Mouse (Mus musculus) intestine, embryonic 14.5 days (tissue): Measurements from ENCODE around the gene Pld2. TPM values are rescaled to one million over a fixed set of nuclear protein-coding genes. Genes with fewer than 3 reads are reported as not detected.

Source experiments
- ATAC-seq: fragments of 200-750 bp; cut with Nextera tagmentation; replicated peaks from 2 replicates; pipeline ENCODE4 v1.8.0; 2017; ENCODE audit warnings: low read depth, moderate number of reproducible peaks, moderate TSS enrichment, moderate library complexity; ENCODE audit not compliant: low FRiP score, low TSS enrichment
- DNase-seq: peaks from one replicate; pipeline ENCODE4 v3.0.0-alpha.2; 2018; ENCODE audit warnings: low spot score
- H3K27ac ChIP-seq: fragments of 300-500 bp; sonication (generic); 2 replicates; pipeline ENCODE4 v1.5.1; 2014; ENCODE audit warnings: low read depth, mild to moderate bottlenecking, control low read depth
- H3K27me3 ChIP-seq: fragments of 300-500 bp; sonication (generic); replicated peaks from 2 replicates; pipeline ENCODE4 v1.6.1; 2014; ENCODE audit warnings: low read length, control low read depth; ENCODE audit not compliant: control insufficient read depth, insufficient read depth
- H3K36me3 ChIP-seq: fragments of 300-500 bp; sonication (generic); 2 replicates; pipeline ENCODE4 v1.6.1; 2014; ENCODE audit warnings: low read length, control low read depth; ENCODE audit not compliant: control insufficient read depth, insufficient read depth
- H3K4me1 ChIP-seq: fragments of 300-500 bp; sonication (generic); replicated peaks from 2 replicates; pipeline ENCODE4 v1.6.1; 2014; ENCODE audit warnings: low read length, control low read depth, mixed read lengths; ENCODE audit not compliant: control insufficient read depth, insufficient read depth
- H3K4me2 ChIP-seq: fragments of 300-500 bp; sonication (generic); 2 replicates; pipeline ENCODE4 v1.6.1; 2014; ENCODE audit warnings: low read length
- H3K4me3 ChIP-seq: fragments of 300-500 bp; sonication (generic); 2 replicates; pipeline ENCODE4 v1.5.1; 2014; ENCODE audit warnings: low read depth, low read length, control low read depth, mixed read lengths
- H3K9ac ChIP-seq: fragments of 300-500 bp; sonication (generic); 2 replicates; pipeline ENCODE4 v1.6.1; 2014; ENCODE audit warnings: mild to moderate bottlenecking, low read length
- H3K9me3 ChIP-seq: fragments of 300-500 bp; sonication (generic); 2 replicates; pipeline ENCODE4 v1.6.1; 2016; ENCODE audit warnings: low read length, control low read depth; ENCODE audit not compliant: control insufficient read depth
- WGBS: fragments of 180-500 bp; shearing (Covaris S2); extraction: QIAGEN DNeasy Blood & Tissue Kit; methylation state at CpG from one replicate; pipeline ENCODE4 v1.1.7; 2014; 5-methylcytosine and 5-hydroxymethylcytosine counted together
- polyA plus RNA-seq: library from polyadenylated mRNA; unstranded; fragments of >200 nt; fragmentation: Nextera tagmentation; extraction: Ambion mirVana; gene quantifications from 2 replicates; pipeline ENCODE4 v1.2.1, GENCODE M21; 2014

Pld2 gene
- polyA plus RNA-seq, 1 experiment from 2014 or later = 9.7 TPM

DNA sequence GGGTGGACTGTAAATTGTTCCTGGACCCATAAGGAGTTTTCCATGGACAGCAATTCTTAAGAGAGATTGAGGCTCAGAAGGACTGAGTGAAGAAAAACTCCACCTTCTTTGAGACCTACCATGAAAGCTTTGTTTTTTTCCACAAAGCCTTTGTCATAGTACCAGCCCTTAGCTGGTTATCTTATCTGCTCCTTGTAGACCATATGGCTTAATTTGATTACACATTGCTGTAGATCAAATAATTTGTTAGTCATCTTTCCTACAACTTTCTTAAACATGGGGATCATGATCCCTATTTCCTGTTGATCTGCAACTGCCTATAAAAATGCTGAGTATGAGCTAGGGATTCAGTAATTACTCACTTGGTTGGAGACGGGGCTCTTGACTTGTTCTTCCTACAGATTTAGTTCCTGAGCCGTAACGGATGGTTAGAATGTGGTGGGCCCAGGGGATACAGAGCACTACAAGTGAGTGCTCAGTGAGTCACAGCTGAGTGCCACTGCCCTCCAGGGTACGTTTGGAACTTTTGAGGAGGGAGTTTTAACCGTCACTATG lies 32.6 kb downstream of the Pld2 start:
- no peak overlapping the region for H3K27ac ChIP-seq
- 54% methylated on average over 5 of the region's 5 CpGs for WGBS
- no peaks in the 10 kb centered on the region for H3K9me3 ChIP-seq
- no peak overlapping the region for H3K9ac ChIP-seq
- 0 out of 2 replicates have a peak, but pooled peaks cover 3% of the 10 kb centered on the region for H3K36me3 ChIP-seq
- no peak overlapping the region for H3K4me2 ChIP-seq
- H3K4me1 ChIP-seq = peaks cover 9% of the 10 kb centered on the region
- DNase-seq (no peak), ATAC-seq (no peak)
- H3K27me3 ChIP-seq = no peaks in the 10 kb centered on the region
- H3K4me3 ChIP-seq = no peak overlapping the region

DNA sequence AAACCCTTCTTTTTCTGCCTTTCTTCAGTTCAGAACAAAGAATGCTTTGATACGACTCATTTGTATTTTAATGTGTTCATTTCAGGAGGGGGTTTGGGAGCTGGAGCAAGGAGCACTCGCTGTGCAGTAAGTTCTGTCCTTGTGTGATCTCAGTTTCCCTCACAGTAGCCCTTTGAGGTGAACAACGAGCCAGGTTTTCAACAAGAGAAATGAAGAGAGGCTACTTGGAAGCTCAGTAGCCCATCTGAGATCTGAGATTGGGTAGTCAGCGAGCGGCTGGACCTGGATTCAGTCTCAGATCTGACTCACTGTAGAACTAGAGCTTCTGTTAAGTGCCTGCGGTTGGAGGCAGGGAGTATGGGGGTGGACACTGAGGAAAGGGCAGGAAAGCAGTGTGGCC lies 34.0 kb downstream of the Pld2 start:
- no peak for ATAC-seq
- Histone ChIP-seq H3K27ac (no peak overlapping the region), H3K27me3 (no peaks in the 10 kb centered on the region), H3K9ac (no peak overlapping the region), H3K9me3 (no peaks in the 10 kb centered on the region), H3K4me3 (no peak overlapping the region), H3K36me3 (0 out of 2 replicates have a peak, but pooled peaks cover 3% of the 10 kb centered on the region), H3K4me2 (no peak overlapping the region), H3K4me1 (peaks cover 23% of the 10 kb centered on the region)
- WGBS = 80% methylated on average over 6 of the region's 6 CpGs
- DNase-seq = no peak

DNA sequence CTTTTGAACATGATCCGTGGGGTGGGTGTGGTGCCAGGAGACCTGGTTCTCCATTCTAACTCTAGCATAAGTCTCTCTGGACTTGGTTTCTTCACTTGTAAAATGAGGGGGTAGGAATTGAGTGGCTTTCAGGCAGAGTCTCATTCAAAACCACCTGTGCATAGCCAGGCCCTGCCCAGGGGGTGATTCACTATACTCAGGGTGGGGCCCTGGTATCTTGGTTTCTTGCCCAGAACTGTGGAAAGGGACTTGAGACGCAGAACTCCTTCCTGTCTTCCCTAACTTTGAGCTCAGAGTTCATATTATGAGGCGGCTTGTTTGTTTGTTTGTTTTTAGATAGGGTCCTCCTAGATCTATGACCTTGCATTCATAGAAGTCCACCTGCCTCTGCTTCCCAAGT lies 37.3 kb downstream of the Pld2 start:
- DNase-seq (no peak), ATAC-seq (no peak)
- Histone ChIP-seq H3K4me1 (peaks cover 45% of the 10 kb centered on the region), H3K36me3 (0 out of 2 replicates have a peak, but pooled peaks cover 3% of the 10 kb centered on the region), H3K4me3 (no peak overlapping the region), H3K9me3 (no peaks in the 10 kb centered on the region), H3K27me3 (no peaks in the 10 kb centered on the region), H3K4me2 (no peak overlapping the region), H3K9ac (no peak overlapping the region), H3K27ac (no peak overlapping the region)
- 73% methylated on average over 3 of the region's 3 CpGs for WGBS

DNA sequence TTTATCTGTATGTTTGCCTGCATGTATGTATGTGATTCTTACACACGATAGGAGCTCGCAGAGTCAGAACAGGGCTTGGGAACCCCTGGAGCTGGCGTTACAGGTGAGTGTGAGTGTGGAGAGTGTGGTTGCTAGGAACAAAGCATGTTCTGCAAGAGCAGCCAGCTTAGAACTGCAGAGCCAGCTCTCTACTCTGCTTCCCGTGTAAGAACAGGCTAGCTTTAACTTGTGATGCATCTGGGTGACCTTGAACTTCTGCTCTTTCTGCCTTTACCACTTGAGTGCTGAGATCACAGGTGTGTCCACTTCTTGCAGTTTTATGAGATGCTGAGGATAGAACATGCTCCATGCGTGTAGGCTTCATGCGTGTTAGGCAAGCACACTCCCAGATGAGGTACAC lies 39.1 kb downstream of the Pld2 start:
- H3K9ac ChIP-seq = no peak overlapping the region
- H3K4me3 ChIP-seq = no peak overlapping the region
- H3K9me3 ChIP-seq = no peaks in the 10 kb centered on the region
- no peak overlapping the region for H3K27ac ChIP-seq
- peaks cover 57% of the 10 kb centered on the region for H3K4me1 ChIP-seq
- ATAC-seq (no peak), DNase-seq (no peak)
- no peak overlapping the region for H3K4me2 ChIP-seq
- 86% methylated on average over 6 of the region's 6 CpGs for WGBS
- H3K36me3 ChIP-seq = 0 out of 2 replicates have a peak, but pooled peaks cover 3% of the 10 kb centered on the region
- no peaks in the 10 kb centered on the region for H3K27me3 ChIP-seq

DNA sequence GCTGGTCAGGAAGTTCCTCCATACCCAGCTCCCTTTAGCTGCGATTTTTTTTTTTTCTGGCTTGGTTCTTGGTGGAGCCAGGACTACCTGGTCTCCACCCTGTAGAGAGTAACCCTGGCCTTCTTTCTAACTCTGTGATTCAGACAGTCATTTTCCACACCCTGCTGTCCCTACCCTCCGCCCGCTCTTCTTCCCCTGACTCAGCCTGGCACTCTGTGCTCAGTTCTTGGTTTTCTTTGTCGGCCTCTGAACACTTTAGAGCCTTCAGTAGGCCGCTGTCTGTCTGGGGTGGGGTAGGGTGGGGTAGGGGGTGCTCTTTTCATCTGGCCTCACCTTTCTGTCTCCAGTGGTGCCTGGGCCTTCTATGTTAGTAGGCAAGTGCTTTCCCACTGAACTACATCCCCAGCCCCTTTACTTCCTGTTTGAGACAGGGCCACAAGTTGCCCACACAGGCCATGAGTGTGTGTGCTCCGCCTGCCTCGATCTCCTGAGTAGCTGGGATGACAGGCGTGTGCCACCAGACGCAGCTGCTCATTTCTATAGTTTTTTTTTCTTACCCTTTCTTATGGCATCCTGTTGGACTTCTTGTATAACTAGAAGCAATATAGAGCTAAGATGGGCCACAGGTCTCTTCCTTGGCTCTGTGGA lies 40.0 kb downstream of the Pld2 start:
- Histone ChIP-seq H3K4me1 (peaks cover 62% of the 10 kb centered on the region), H3K27ac (peak overlapping the region; percentile 51; the same call in 1 of the 2 replicates), H3K4me2 (no peak overlapping the region), H3K4me3 (no peak overlapping the region), H3K9ac (no peak overlapping the region; the same call in 1 of the 2 replicates), H3K27me3 (no peaks in the 10 kb centered on the region), H3K36me3 (0 out of 2 replicates have a peak, but pooled peaks cover 3% of the 10 kb centered on the region), H3K9me3 (no peaks in the 10 kb centered on the region)
- WGBS = 77% methylated on average over 9 of the region's 9 CpGs
- no peak for DNase-seq
- no peak for ATAC-seq

DNA sequence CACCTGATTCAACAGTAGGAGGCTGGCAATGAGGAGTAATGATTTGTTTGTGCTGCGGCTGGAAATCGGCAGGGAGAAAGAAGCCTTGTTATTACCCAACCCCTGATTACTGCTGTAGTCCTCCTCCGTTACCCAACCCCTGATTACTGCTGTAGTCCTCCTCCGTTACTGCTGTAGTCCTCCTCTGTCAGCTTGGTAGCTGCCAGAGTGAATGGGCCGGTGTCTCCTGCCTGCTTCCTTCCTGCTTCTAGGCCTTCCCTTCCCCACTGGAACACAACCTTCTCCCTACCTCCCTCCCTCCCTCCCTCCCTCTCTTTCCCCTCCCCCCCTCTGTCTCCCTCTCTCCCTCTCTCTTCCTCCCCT lies 40.5 kb downstream of the Pld2 start:
- H3K27ac ChIP-seq = peak overlapping the region; percentile 51; the same call in 1 of the 2 replicates
- H3K4me3 ChIP-seq = no peak overlapping the region
- 32% methylated on average over 5 of the region's 5 CpGs for WGBS
- H3K9ac ChIP-seq = no peak overlapping the region; the same call in 1 of the 2 replicates
- no peaks in the 10 kb centered on the region for H3K9me3 ChIP-seq
- peaks cover 67% of the 10 kb centered on the region for H3K4me1 ChIP-seq
- no peak overlapping the region for H3K4me2 ChIP-seq
- DNase-seq = no peak
- no peaks in the 10 kb centered on the region for H3K27me3 ChIP-seq
- no peaks in the 10 kb centered on the region for H3K36me3 ChIP-seq
- ATAC-seq = no peak

DNA sequence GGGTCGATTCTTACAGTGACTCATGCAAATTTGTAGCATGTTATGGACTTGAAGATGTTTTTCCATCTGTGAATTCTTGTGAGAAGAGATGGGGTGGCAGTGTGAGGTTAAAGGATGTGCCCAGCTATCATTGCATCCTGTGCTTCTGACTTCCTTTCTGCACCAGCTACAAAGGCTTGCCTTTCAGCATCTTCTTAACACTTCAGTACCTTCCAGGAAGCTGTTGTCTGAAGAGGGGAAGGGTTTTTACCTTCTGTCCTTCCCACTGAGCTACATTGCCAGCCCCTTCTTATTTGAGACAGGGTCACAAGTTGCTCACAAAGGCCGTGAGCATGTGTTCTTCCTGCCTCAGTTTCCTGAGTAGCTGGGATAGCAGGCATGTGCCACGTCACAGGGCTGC lies 41.1 kb downstream of the Pld2 start:
- Histone ChIP-seq H3K4me1 (peaks cover 72% of the 10 kb centered on the region), H3K27me3 (no peaks in the 10 kb centered on the region), H3K9me3 (no peaks in the 10 kb centered on the region), H3K9ac (no peak overlapping the region), H3K4me3 (no peak overlapping the region), H3K4me2 (no peak overlapping the region), H3K27ac (no peak overlapping the region), H3K36me3 (no peaks in the 10 kb centered on the region)
- ATAC-seq (no peak), DNase-seq (no peak)
- 78% methylated on average over 3 of the region's 3 CpGs for WGBS

DNA sequence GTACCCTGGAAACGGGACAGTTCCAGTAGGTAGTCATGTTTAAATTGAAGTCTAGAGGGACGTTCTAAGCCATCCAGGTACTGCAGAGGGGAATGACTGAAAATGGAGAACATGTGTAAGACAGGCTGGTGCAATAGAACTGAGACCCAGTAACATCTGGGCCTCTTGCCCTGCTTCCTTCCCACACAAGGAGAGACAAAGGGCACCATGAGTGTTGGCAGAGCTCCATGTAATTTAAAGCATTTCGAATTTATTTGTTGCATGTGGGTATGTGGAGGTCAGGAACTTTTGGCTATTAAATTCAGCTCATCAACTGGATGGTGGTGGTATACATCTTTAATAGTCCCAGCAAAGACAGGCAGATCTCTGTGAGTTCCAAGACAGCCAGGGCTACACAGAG lies 42.3 kb downstream of the Pld2 start:
- H3K9ac ChIP-seq = no peak overlapping the region
- no peak overlapping the region for H3K4me2 ChIP-seq
- 57% methylated on average over 3 of the region's 3 CpGs for WGBS
- no peaks in the 10 kb centered on the region for H3K9me3 ChIP-seq
- DNase-seq = no peak
- H3K4me1 ChIP-seq = peaks cover 68% of the 10 kb centered on the region
- no peak overlapping the region for H3K4me3 ChIP-seq
- peak overlapping the region; percentile 57; the same call in 1 of the 2 replicates for H3K27ac ChIP-seq
- ATAC-seq = no peak
- no peaks in the 10 kb centered on the region for H3K27me3 ChIP-seq
- H3K36me3 ChIP-seq = no peaks in the 10 kb centered on the region
